Mouse (Mus musculus): ENCODE measurements around the gene Coq8b. TPM values are rescaled to one million over a fixed set of nuclear protein-coding genes. Genes with fewer than 3 reads are reported as not detected.

Coq8b gene
- polyA plus RNA-seq, 1 experiment: 28.9 TPM

DNA sequence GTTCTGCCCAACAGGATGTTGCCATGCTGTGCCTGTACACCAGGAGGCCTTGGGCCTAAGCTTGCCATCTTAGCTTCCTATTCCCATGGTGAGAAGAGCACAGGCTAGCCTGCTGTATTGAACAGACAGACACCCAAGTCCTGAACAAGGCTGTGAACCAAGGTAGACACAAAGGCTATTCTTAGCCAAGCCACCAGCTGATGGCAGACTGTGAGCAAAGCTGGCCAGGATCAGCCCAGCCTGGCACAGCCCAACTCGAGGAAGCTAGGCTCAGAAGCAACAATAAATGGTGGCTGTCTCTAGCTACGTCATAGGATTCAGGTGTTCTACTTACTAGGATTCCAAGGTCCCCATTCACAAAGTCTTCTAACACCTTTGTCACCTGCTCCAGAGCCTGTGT lies 20.2 kb upstream of the Coq8b start:
- WGBS: 87% methylated on average over 2 of the region's 2 CpGs
- TF ChIP-seq POLR2A (IDR thresholded peaks at IDR 0.05; ENCODE audit: low read depth, low read length) (no peak), CTCF (IDR thresholded peaks at IDR 0.05; ENCODE audit: extremely low read depth, insufficient read depth, insufficient read length, insufficient replicate concordance) (no peak)
- Histone ChIP-seq H3K4me3 (ENCODE audit: extremely low read depth, insufficient read depth, insufficient read length) (no peak overlapping the region), H3K4me1 (ENCODE audit: control insufficient read depth, insufficient read depth, insufficient read length) (no peaks in the 10 kb centered on the region), H3K36me3 (ENCODE audit: control insufficient read depth, insufficient read depth, low read length) (peaks cover 24% of the 10 kb centered on the region), H3K27ac (ENCODE audit: insufficient read depth, low read length) (no peak overlapping the region), H3K27me3 (ENCODE audit: control insufficient read depth, insufficient read depth, low read length) (no peaks in the 10 kb centered on the region)
- DNase-seq (ENCODE audit: low read depth in 1 of 2, low spot score in 2 of 2): no peak

DNA sequence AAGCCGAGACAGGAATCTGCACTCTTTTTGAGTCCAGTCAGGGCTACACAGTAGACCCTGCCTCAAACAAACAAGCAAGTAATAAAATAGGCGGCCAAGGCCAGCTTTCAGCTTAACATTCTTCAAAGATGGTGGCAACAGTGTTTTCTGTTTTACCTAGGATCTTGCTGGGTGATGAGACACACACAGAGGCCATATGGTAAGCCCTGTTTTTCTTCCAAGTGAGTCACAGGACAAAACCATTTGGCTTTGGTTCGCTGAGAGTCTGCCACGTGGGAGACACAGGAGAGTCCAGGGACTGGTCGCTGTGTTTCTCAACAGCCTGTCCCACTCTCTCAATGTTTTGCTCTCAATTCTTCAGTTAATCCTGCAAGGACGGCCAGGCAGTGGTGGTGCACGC lies 14.2 kb upstream of the Coq8b start:
- 89% methylated on average over 7 of the region's 7 CpGs for WGBS
- TF ChIP-seq CTCF (IDR thresholded peaks at IDR 0.05; ENCODE audit: extremely low read depth, insufficient read depth, insufficient read length, insufficient replicate concordance) (no peak), POLR2A (IDR thresholded peaks at IDR 0.05; ENCODE audit: low read depth, low read length) (no peak)
- peaks cover 7% of the 10 kb centered on the region for H3K36me3 ChIP-seq (ENCODE audit: control insufficient read depth, insufficient read depth, low read length)
- no peak for DNase-seq (ENCODE audit: low read depth in 1 of 2, low spot score in 2 of 2)
- H3K27me3 ChIP-seq (ENCODE audit: control insufficient read depth, insufficient read depth, low read length): no peaks in the 10 kb centered on the region
- H3K4me3 ChIP-seq (ENCODE audit: extremely low read depth, insufficient read depth, insufficient read length): no peak overlapping the region
- H3K27ac ChIP-seq (ENCODE audit: insufficient read depth, low read length): no peak overlapping the region
- no peaks in the 10 kb centered on the region for H3K4me1 ChIP-seq (ENCODE audit: control insufficient read depth, insufficient read depth, insufficient read length)

- TF ChIP-seq CTCF (IDR thresholded peaks at IDR 0.05; ENCODE audit: extremely low read depth, insufficient read depth, insufficient read length, insufficient replicate concordance): no peak
- no peak for TF ChIP-seq POLR2A (IDR thresholded peaks at IDR 0.05; ENCODE audit: low read depth, low read length)
- no peaks in the 10 kb centered on the region for H3K27me3 ChIP-seq (ENCODE audit: control insufficient read depth, insufficient read depth, low read length)
- no peak overlapping the region for H3K27ac ChIP-seq (ENCODE audit: insufficient read depth, low read length)
- 86% methylated on average over 11 of the region's 11 CpGs for WGBS
- 0 out of 2 replicates have a peak, but pooled peaks cover 1% of the 10 kb centered on the region for H3K36me3 ChIP-seq (ENCODE audit: control insufficient read depth, insufficient read depth, low read length)
- H3K4me3 ChIP-seq (ENCODE audit: extremely low read depth, insufficient read depth, insufficient read length): no peak overlapping the region
- no peaks in the 10 kb centered on the region; the same call in 1 of the 2 replicates for H3K4me1 ChIP-seq (ENCODE audit: control insufficient read depth, insufficient read depth, insufficient read length)
- DNase-seq (ENCODE audit: low read depth in 1 of 2, low spot score in 2 of 2): no peak
Observed at GRCm38 (mm10) chr7:27219937-27220336, 12.9 kb upstream of the Coq8b start.

DNA sequence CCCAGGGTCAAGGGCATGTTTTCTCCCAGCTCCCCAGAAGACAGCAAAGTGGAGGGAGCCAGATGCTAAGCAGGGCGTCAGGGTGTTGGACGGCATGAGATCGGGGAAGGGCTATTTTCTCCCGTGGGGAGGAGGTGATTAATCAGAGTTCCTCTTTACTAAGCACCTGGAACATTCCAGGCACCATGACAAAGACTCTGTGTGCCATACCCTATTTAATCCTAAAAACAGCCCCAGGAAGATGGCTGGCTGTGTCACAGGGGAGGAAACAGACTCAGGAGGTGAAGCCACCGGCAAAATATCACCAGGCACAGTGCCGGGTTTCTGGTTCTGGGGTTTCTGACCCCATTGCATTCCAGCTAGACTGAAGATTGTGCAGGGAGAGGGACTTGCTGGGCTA lies 10.9 kb upstream of the Coq8b start:
- Histone ChIP-seq H3K27ac (ENCODE audit: insufficient read depth, low read length) (no peak overlapping the region), H3K4me1 (ENCODE audit: control insufficient read depth, insufficient read depth, insufficient read length) (peaks cover 3% of the 10 kb centered on the region; the same call in 1 of the 2 replicates), H3K4me3 (ENCODE audit: extremely low read depth, insufficient read depth, insufficient read length) (no peak overlapping the region), H3K27me3 (ENCODE audit: control insufficient read depth, insufficient read depth, low read length) (no peaks in the 10 kb centered on the region), H3K36me3 (ENCODE audit: control insufficient read depth, insufficient read depth, low read length) (no peaks in the 10 kb centered on the region)
- no peak for DNase-seq (ENCODE audit: low read depth in 1 of 2, low spot score in 2 of 2)
- TF ChIP-seq CTCF (IDR thresholded peaks at IDR 0.05; ENCODE audit: extremely low read depth, insufficient read depth, insufficient read length, insufficient replicate concordance) (no peak), POLR2A (IDR thresholded peaks at IDR 0.05; ENCODE audit: low read depth, low read length) (no peak)
- 82% methylated on average over 6 of the region's 6 CpGs for WGBS

DNA sequence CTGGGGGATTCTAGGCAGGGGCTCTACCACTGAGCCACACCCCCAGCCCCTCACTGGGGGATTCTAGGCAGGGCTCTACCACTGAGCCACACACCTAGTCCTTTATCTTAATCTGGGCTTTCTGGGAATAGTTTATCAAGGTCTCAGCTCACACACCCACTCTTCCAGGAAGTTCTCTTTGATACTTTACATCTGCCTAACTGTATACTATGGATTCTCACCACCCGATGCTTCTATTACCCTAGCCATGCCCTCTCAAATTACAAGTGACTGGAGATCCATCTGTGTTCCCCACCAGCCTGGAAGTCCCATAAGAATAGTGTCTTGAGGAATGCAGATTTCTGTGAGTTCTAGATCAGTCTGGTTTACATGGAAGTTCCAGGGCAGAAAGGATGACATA lies 10.3 kb upstream of the Coq8b start:
- Histone ChIP-seq H3K36me3 (ENCODE audit: control insufficient read depth, insufficient read depth, low read length) (no peaks in the 10 kb centered on the region), H3K27me3 (ENCODE audit: control insufficient read depth, insufficient read depth, low read length) (no peaks in the 10 kb centered on the region), H3K4me3 (ENCODE audit: extremely low read depth, insufficient read depth, insufficient read length) (no peak overlapping the region), H3K4me1 (ENCODE audit: control insufficient read depth, insufficient read depth, insufficient read length) (peaks cover 9% of the 10 kb centered on the region; the same call in 1 of the 2 replicates), H3K27ac (ENCODE audit: insufficient read depth, low read length) (no peak overlapping the region)
- 89% methylated on average over 1 of the region's 1 CpGs for whole genome bisulfite sequencing
- TF ChIP-seq POLR2A (IDR thresholded peaks at IDR 0.05; ENCODE audit: low read depth, low read length) (no peak), CTCF (IDR thresholded peaks at IDR 0.05; ENCODE audit: extremely low read depth, insufficient read depth, insufficient read length, insufficient replicate concordance) (no peak)
- no peak for DNase-seq (ENCODE audit: low read depth in 1 of 2, low spot score in 2 of 2)

GRCm38 (mm10) chr7:27224877-27225575 lies 7.8 kb upstream of the Coq8b start:
- Histone ChIP-seq H3K4me3 (ENCODE audit: extremely low read depth, insufficient read depth, insufficient read length) (no peak overlapping the region), H3K4me1 (ENCODE audit: control insufficient read depth, insufficient read depth, insufficient read length) (peaks cover 12% of the 10 kb centered on the region; the same call in 1 of the 2 replicates), H3K36me3 (ENCODE audit: control insufficient read depth, insufficient read depth, low read length) (no peaks in the 10 kb centered on the region), H3K27ac (ENCODE audit: insufficient read depth, low read length) (no peak overlapping the region), H3K27me3 (ENCODE audit: control insufficient read depth, insufficient read depth, low read length) (no peaks in the 10 kb centered on the region)
- WGBS: 78% methylated on average over 11 of the region's 11 CpGs
- no peak for DNase-seq (ENCODE audit: low read depth in 1 of 2, low spot score in 2 of 2)
- TF ChIP-seq CTCF (IDR thresholded peaks at IDR 0.05; ENCODE audit: extremely low read depth, insufficient read depth, insufficient read length, insufficient replicate concordance) (no peak), POLR2A (IDR thresholded peaks at IDR 0.05; ENCODE audit: low read depth, low read length) (no peak)

DNA sequence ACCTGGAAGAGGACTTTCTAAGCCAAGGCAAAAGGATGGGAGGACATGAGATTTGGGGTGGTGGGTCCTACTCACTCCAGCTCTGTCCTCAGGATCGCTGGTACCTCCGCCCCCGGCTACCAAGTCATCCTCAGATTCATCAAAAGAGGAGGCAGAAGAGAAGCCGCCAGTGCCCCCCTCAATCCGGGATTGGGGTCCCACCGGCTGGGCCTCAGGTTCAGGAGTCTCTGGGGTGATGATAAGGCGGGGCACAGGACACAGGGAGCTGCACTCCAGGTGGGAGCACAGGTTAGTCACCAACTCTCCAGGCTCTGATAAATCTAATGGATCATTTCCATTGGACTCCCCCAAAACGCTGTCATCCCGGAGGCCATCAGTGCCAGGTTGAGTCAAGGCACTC lies 5.5 kb upstream of the Coq8b start:
- Histone ChIP-seq H3K36me3 (ENCODE audit: control insufficient read depth, insufficient read depth, low read length) (no peaks in the 10 kb centered on the region), H3K4me3 (ENCODE audit: extremely low read depth, insufficient read depth, insufficient read length) (peak overlapping the region; percentile 76), H3K27me3 (ENCODE audit: control insufficient read depth, insufficient read depth, low read length) (no peaks in the 10 kb centered on the region), H3K4me1 (ENCODE audit: control insufficient read depth, insufficient read depth, insufficient read length) (peaks cover 12% of the 10 kb centered on the region; the same call in 1 of the 2 replicates), H3K27ac (ENCODE audit: insufficient read depth, low read length) (no peak overlapping the region)
- WGBS: 66% methylated on average over 9 of the region's 9 CpGs
- DNase-seq (ENCODE audit: low read depth in 1 of 2, low spot score in 2 of 2): no peak
- TF ChIP-seq POLR2A (IDR thresholded peaks at IDR 0.05; ENCODE audit: low read depth, low read length) (no peak), CTCF (IDR thresholded peaks at IDR 0.05; ENCODE audit: extremely low read depth, insufficient read depth, insufficient read length, insufficient replicate concordance) (no peak)

Measured in spleen, adult 2 months (tissue).